Mouse (Mus musculus): Measurements from ENCODE around the gene Kif1a. TPM values are rescaled to one million over a fixed set of nuclear protein-coding genes. Genes with fewer than 3 reads are reported as not detected.

The Kif1a gene
- polyA plus RNA-seq, 1 experiment from 2014 or later = 7.7 TPM

- no peak overlapping the region for H3K4me2 ChIP-seq (replicated peaks; ENCODE audit: low read depth)
- H3K27me3 ChIP-seq (ENCODE audit: control insufficient read depth, insufficient read depth, low read length) = no peaks in the 10 kb centered on the region
- no peaks in the 10 kb centered on the region for H3K36me3 ChIP-seq (ENCODE audit: control insufficient read depth, insufficient read depth, low read length)
- no peaks in the 10 kb centered on the region for H3K4me1 ChIP-seq (replicated peaks; ENCODE audit: control insufficient read depth, insufficient read depth)
- DNase-seq (ENCODE audit: low spot score) = no peak
- H3K9ac ChIP-seq (ENCODE audit: low read length) = no peak overlapping the region
- WGBS = 82% methylated on average over 12 of the region's 12 CpGs
- ATAC-seq (ENCODE audit: low FRiP score, low TSS enrichment) = no peak
- H3K27ac ChIP-seq (replicated peaks) = no peak overlapping the region
- TF ChIP-seq EP300 (optimal IDR thresholded peaks at IDR 0.05) (no peak), CTCF (IDR thresholded peaks at IDR 0.05; ENCODE audit: low read depth) (no peak)
- no peaks in the 10 kb centered on the region for H3K9me3 ChIP-seq (ENCODE audit: control insufficient read depth, low read length)
- no peak overlapping the region for H3K4me3 ChIP-seq (ENCODE audit: low read depth, low read length)
These were observed 18.1 kb downstream of the Kif1a start for GRCm38 (mm10) chr1:93083420-93084285.

- no peak overlapping the region for H3K27ac ChIP-seq (replicated peaks)
- ATAC-seq (ENCODE audit: low FRiP score, low TSS enrichment) = no peak
- H3K36me3 ChIP-seq (ENCODE audit: control insufficient read depth, insufficient read depth, low read length) = no peaks in the 10 kb centered on the region
- no peaks in the 10 kb centered on the region for H3K4me1 ChIP-seq (replicated peaks; ENCODE audit: control insufficient read depth, insufficient read depth)
- no peak overlapping the region for H3K4me3 ChIP-seq (ENCODE audit: low read depth, low read length)
- 92% methylated on average over 8 of the region's 8 CpGs for WGBS
- TF ChIP-seq EP300 (optimal IDR thresholded peaks at IDR 0.05) (no peak), CTCF (IDR thresholded peaks at IDR 0.05; ENCODE audit: low read depth) (no peak)
- no peaks in the 10 kb centered on the region for H3K9me3 ChIP-seq (ENCODE audit: control insufficient read depth, low read length)
- no peaks in the 10 kb centered on the region for H3K27me3 ChIP-seq (ENCODE audit: control insufficient read depth, insufficient read depth, low read length)
- no peak for DNase-seq (ENCODE audit: low spot score)
- no peak overlapping the region for H3K9ac ChIP-seq (ENCODE audit: low read length)
- no peak overlapping the region for H3K4me2 ChIP-seq (replicated peaks; ENCODE audit: low read depth)
These were observed 19.6 kb downstream of the Kif1a start for GRCm38 (mm10) chr1:93082121-93082520.

GRCm38 (mm10) chr1:93080930-93081589 lies 20.7 kb downstream of the Kif1a start:
- Histone ChIP-seq H3K27ac (replicated peaks) (no peak overlapping the region), H3K9ac (ENCODE audit: low read length) (no peak overlapping the region), H3K36me3 (ENCODE audit: control insufficient read depth, insufficient read depth, low read length) (no peaks in the 10 kb centered on the region), H3K4me3 (ENCODE audit: low read depth, low read length) (no peak overlapping the region), H3K4me2 (replicated peaks; ENCODE audit: low read depth) (no peak overlapping the region), H3K9me3 (ENCODE audit: control insufficient read depth, low read length) (no peaks in the 10 kb centered on the region), H3K4me1 (replicated peaks; ENCODE audit: control insufficient read depth, insufficient read depth) (no peaks in the 10 kb centered on the region), H3K27me3 (ENCODE audit: control insufficient read depth, insufficient read depth, low read length) (no peaks in the 10 kb centered on the region)
- peak; percentile 85 for TF ChIP-seq CTCF (IDR thresholded peaks at IDR 0.05; ENCODE audit: low read depth)
- TF ChIP-seq EP300 (optimal IDR thresholded peaks at IDR 0.05) = no peak
- ATAC-seq (ENCODE audit: low FRiP score, low TSS enrichment) (0 out of 2 replicates have a peak, but pooled peaks have one; percentile 9), DNase-seq (ENCODE audit: low spot score) (peak; percentile 42)
- WGBS = 60% methylated on average over 3 of the region's 3 CpGs

- DNase-seq (ENCODE audit: low spot score) = no peak
- WGBS = 75% methylated on average over 3 of the region's 3 CpGs
These were observed 22.1 kb downstream of the Kif1a start for GRCm38 (mm10) chr1:93079602-93080001.

GRCm38 (mm10) chr1:93072279-93072865 lies 29.4 kb downstream of the Kif1a start:
- Histone ChIP-seq H3K36me3 (ENCODE audit: control insufficient read depth, insufficient read depth, low read length) (no peaks in the 10 kb centered on the region), H3K4me3 (ENCODE audit: low read depth, low read length) (no peak overlapping the region), H3K27ac (replicated peaks) (no peak overlapping the region), H3K27me3 (ENCODE audit: control insufficient read depth, insufficient read depth, low read length) (no peaks in the 10 kb centered on the region), H3K9ac (ENCODE audit: low read length) (no peak overlapping the region), H3K4me2 (replicated peaks; ENCODE audit: low read depth) (no peak overlapping the region), H3K4me1 (replicated peaks; ENCODE audit: control insufficient read depth, insufficient read depth) (no peaks in the 10 kb centered on the region), H3K9me3 (ENCODE audit: control insufficient read depth, low read length) (no peaks in the 10 kb centered on the region)
- WGBS = 75% methylated on average over 2 of the region's 2 CpGs
- DNase-seq (ENCODE audit: low spot score) (peak; percentile 21), ATAC-seq (ENCODE audit: low FRiP score, low TSS enrichment) (no peak)
- no peak for TF ChIP-seq EP300 (optimal IDR thresholded peaks at IDR 0.05)
- TF ChIP-seq CTCF (IDR thresholded peaks at IDR 0.05; ENCODE audit: low read depth) = peak; percentile 67

More at GRCm38 (mm10) chr1:93079602-93080001, 22.1 kb downstream of the Kif1a start:
- Histone ChIP-seq H3K4me3 (ENCODE audit: low read depth, low read length) (no peak overlapping the region), H3K27ac (replicated peaks) (no peak overlapping the region), H3K9me3 (ENCODE audit: control insufficient read depth, low read length) (no peaks in the 10 kb centered on the region), H3K4me2 (replicated peaks; ENCODE audit: low read depth) (no peak overlapping the region), H3K9ac (ENCODE audit: low read length) (no peak overlapping the region), H3K27me3 (ENCODE audit: control insufficient read depth, insufficient read depth, low read length) (no peaks in the 10 kb centered on the region), H3K36me3 (ENCODE audit: control insufficient read depth, insufficient read depth, low read length) (no peaks in the 10 kb centered on the region), H3K4me1 (replicated peaks; ENCODE audit: control insufficient read depth, insufficient read depth) (no peaks in the 10 kb centered on the region)
- ATAC-seq (ENCODE audit: low FRiP score, low TSS enrichment) = no peak
- TF ChIP-seq EP300 (optimal IDR thresholded peaks at IDR 0.05) (no peak), CTCF (IDR thresholded peaks at IDR 0.05; ENCODE audit: low read depth) (no peak)

Data from stomach, postnatal 0 days (tissue).